Mouse (Mus musculus) hindbrain, embryonic 15.5 days (tissue): ENCODE results near the gene Mgrn1. TPM values are rescaled to one million over a fixed set of nuclear protein-coding genes. Genes with fewer than 3 reads are reported as not detected.

Experiments used
- ATAC-seq: fragments of 200-750 bp; cut with Nextera tagmentation; 2 replicates; pipeline ENCODE4 v1.8.0; 2017; ENCODE audit warnings: low read depth, moderate number of reproducible peaks, moderate TSS enrichment; ENCODE audit not compliant: low FRiP score
- H3K27ac ChIP-seq: fragments of 300-500 bp; sonication (generic); replicated peaks from 2 replicates; pipeline ENCODE4 v1.5.1; 2015; ENCODE audit warnings: mild to moderate bottlenecking, inconsistent platforms
- H3K27me3 ChIP-seq: fragments of 300-500 bp; sonication (generic); 2 replicates; pipeline ENCODE4 v1.6.1; 2015; ENCODE audit warnings: control low read depth, inconsistent platforms
- H3K36me3 ChIP-seq: fragments of 300-500 bp; sonication (generic); 2 replicates; pipeline ENCODE4 v1.6.1; 2015; ENCODE audit warnings: control low read depth, inconsistent platforms
- H3K4me1 ChIP-seq: fragments of 300-500 bp; sonication (generic); replicated peaks from 2 replicates; pipeline ENCODE4 v1.6.1; 2015; ENCODE audit warnings: control low read depth, inconsistent platforms
- H3K4me2 ChIP-seq: fragments of 300-500 bp; sonication (generic); 2 replicates; pipeline ENCODE4 v1.6.1; 2015; ENCODE audit warnings: moderate library complexity, mild to moderate bottlenecking, inconsistent platforms
- H3K4me3 ChIP-seq: fragments of 300-500 bp; sonication (generic); 2 replicates; pipeline ENCODE4 v1.5.1; 2015; ENCODE audit warnings: mild to moderate bottlenecking, inconsistent platforms
- H3K9ac ChIP-seq: fragments of 300-500 bp; sonication (generic); 2 replicates; pipeline ENCODE4 v1.6.1; 2015; ENCODE audit warnings: inconsistent platforms
- H3K9me3 ChIP-seq: fragments of 300-500 bp; sonication (generic); 2 replicates; pipeline ENCODE4 v1.6.1; 2016; ENCODE audit warnings: control low read depth, inconsistent platforms
- WGBS: fragments of 180-500 bp; shearing (Covaris S2); methylation state at CpG from one replicate; pipeline ENCODE4 v1.1.7; 2015; 5-methylcytosine and 5-hydroxymethylcytosine counted together
- polyA plus RNA-seq: library from polyadenylated mRNA; unstranded; fragments of >200 nt; fragmentation: Nextera tagmentation; extraction: Ambion mirVana; gene quantifications from 2 replicates; pipeline ENCODE4 v1.2.1, GENCODE M21; 2015

Gene Mgrn1
- polyA plus RNA-seq, 1 experiment from 2014 or later, result 126 TPM

DNA sequence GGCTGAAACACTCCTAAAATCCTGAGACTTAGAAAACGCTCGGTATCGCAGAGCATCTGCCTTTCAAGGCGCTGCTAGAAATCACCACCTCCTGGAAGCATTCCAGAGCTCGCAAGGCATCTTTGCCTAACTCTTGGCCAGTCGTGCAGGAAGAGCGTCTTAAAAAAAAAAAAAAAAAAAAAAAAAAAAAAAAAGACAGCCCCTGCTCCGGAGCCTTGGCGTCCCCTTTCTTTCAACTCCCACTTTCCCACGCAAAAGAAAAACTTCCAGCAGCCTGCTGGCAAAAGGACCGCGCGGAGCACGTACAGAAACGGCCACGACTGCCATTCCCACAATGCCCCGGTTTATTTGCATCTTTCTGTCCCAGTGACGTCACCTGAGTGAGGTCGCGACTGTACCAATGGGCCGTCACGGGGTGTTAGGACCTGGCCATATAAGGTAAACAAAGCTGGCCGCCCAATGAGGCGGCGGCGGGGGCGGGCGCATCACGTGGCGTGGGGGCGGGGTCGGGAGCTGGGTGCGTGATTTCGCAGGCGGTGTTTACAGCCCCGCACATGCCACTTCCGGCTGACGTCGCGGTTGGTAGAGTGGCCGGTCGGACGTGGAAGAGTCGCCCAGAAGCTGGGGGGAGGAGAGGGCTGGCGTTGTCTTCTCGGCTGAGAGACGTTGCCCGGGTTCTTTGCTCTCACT is 5.8 kb upstream of the Mgrn1 start, which contains the start of gene Ubald1:
Gene Ubald1, minus strand, starts transcription at position 180 of the 690 bp plus-strand sequence.
- Histone ChIP-seq H3K9ac (peak within 1 kb of the TSS; percentile 68), H3K27ac (peak within 1 kb of the TSS; percentile 98), H3K27me3 (no peaks in the 10 kb centered on the region), H3K9me3 (no peaks in the 10 kb centered on the region), H3K4me1 (peaks cover 48% of the 10 kb centered on the region), H3K4me2 (peak within 1 kb of the TSS; percentile 65), H3K36me3 (no peaks in the 10 kb centered on the region), H3K4me3 (peak within 1 kb of the TSS; percentile 81)
- ATAC-seq, result peak; percentile 91
- WGBS, result under 1% methylated on average over 48 of the region's 48 CpGs

DNA sequence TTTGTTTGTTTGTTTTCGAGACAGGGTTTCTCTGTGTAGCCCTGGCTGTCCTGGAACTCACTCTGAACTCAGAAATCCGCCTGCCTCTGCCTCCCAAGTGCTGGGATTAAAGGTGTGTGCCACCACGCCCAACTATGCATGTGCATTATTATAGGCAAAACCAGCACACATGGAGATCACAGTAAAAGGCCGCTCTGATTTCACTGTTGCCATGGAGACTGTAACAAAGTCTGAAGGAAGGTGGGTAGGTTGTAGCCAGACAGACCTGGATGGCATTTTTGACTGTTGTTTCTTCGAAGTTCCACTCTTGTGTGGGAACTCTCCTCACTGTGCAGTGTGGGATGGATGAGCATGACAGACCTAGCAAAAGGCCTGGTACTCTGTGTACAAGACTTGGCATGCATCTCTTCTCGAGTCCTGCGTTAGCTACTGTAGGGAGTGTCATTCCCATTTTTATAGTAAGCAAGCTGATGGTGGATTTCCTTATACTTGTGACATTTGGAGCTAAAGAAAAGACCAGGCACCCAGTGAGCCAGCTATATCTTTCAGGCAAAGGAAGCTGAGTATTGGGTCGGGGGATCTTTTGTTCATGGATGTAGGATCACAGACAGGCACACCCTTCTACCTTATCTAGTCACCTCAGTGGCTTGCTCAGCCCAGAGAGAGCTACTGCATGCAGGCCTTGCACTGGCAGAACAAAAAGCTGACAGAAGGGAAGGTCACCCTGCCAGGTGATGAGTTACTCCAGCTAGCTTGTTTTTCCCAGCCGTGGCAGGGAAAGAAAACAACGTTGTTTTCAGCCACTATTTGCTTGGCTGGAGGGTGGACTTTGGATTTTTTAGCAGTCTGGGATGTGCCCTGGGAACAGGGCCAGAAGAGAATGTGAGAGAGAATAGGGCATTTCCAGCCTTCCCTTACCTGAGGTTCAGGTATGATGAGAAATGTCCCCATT is 4.4 kb upstream of the Mgrn1 start:
- peak overlapping the region; percentile 56 for H3K9ac ChIP-seq
- H3K27me3 ChIP-seq, result no peaks in the 10 kb centered on the region
- peak overlapping the region; percentile 98 for H3K27ac ChIP-seq
- H3K4me1 ChIP-seq, result peaks cover 35% of the 10 kb centered on the region
- peak overlapping the region; percentile 65 for H3K4me2 ChIP-seq
- WGBS, result 74% methylated on average over 10 of the region's 10 CpGs
- no peaks in the 10 kb centered on the region for H3K9me3 ChIP-seq
- H3K36me3 ChIP-seq, result no peaks in the 10 kb centered on the region
- peak overlapping the region; percentile 81 for H3K4me3 ChIP-seq
- ATAC-seq, result no peak

DNA sequence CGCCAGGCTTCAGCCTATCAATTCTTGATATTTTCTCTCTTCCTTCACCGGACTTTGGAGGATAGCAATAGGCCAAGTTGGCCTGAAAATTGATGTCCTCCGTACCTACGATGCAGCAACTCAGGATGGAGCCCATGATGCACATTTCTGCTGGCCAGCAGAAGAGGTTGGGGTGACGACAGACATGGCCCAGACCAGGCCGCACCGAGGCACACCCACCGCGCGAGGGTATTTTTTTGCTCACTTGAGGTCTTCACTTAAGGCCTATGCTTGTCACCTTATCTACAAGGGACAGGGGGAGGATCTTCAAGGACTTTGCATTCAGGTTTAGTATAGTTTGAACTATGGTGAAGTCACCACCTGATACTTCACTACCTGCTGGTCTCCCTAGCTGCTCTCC is 1.1 kb upstream of the Mgrn1 start:
- Histone ChIP-seq H3K27ac (peak overlapping the region; percentile 92; the same call in 1 of the 2 replicates), H3K4me3 (no peak overlapping the region), H3K36me3 (no peaks in the 10 kb centered on the region), H3K9me3 (no peaks in the 10 kb centered on the region), H3K4me2 (peak overlapping the region; percentile 84; the same call in 1 of the 2 replicates), H3K4me1 (peaks cover 47% of the 10 kb centered on the region), H3K27me3 (no peaks in the 10 kb centered on the region), H3K9ac (no peak overlapping the region)
- no peak for ATAC-seq
- WGBS, result 92% methylated on average over 10 of the region's 10 CpGs

DNA sequence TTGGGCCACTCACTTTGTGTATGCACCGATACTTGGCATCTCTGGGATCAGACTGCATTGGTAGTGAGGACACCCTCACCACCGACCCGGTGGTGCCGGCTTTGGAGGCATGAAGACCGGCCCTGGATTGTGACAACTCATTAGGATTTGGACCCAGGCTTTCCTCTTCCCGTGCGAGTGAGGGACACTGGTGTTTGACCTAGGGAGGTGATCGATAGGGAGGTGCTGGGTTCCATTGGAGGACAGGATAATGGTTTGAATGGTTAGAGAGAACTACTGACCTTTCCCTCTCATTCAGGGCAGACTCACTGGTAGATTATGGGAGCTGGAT is 606 bp downstream of the Mgrn1 start:
- Histone ChIP-seq H3K4me3 (peak overlapping the region; percentile 77), H3K9ac (peak overlapping the region; percentile 85), H3K4me1 (peaks cover 51% of the 10 kb centered on the region), H3K27ac (peak overlapping the region; percentile 92), H3K27me3 (no peaks in the 10 kb centered on the region), H3K36me3 (no peaks in the 10 kb centered on the region), H3K9me3 (no peaks in the 10 kb centered on the region), H3K4me2 (peak overlapping the region; percentile 84)
- WGBS, result 1% methylated on average over 8 of the region's 8 CpGs
- no peak for ATAC-seq

DNA sequence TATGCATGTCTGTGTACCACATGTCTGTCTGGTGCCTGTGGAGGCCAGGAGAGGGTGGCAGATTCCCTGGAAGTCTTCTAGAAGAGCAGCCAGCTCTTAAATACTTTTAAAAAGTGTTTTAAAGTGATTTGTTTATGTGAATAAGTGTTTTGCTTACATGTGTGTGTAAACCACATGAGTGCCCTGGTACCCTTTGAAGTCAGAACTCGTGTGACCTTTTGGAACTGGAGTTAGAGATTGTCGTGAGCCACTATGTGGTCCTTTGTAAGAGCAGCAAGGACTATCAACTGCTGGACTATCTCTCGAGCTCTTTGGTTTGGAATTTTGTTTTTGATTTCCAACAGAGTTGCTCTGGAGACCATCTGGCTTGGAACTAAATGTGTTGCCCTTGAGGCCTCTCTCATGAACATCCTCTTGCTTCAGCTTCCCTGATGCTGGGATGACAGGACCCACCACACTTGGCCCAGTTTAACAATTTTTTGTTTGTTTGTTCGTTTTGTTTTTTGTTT is 4.2 kb downstream of the Mgrn1 start:
- H3K36me3 ChIP-seq, result peaks cover 3% of the 10 kb centered on the region; the same call in 1 of the 2 replicates

DNA sequence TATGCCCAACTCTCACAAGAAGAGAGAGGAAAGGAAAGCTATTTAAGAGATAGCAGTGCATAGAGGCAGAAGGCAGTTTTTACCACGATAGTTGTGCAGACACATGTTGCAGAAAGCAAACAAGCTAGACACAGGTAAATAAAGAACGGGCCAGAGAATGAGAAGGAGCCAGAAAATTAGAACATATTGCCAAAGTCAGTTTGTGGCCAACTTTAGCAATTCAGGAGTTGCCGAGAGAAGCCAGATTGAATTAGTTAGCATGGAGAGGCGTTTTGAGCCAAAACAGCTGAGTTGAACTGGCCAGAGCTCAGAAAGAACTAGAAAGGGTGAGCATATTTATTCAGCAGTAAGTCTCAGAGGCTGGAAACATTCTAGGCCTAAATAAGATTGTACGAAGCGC is 6.1 kb downstream of the Mgrn1 start:
- Histone ChIP-seq H3K9me3 (no peaks in the 10 kb centered on the region), H3K27me3 (no peaks in the 10 kb centered on the region), H3K27ac (no peak overlapping the region), H3K4me1 (peaks cover 38% of the 10 kb centered on the region), H3K9ac (no peak overlapping the region), H3K4me2 (no peak overlapping the region), H3K4me3 (no peak overlapping the region), H3K36me3 (peaks cover 3% of the 10 kb centered on the region; the same call in 1 of the 2 replicates)
- no peak for ATAC-seq
- 86% methylated on average over 6 of the region's 6 CpGs for WGBS

More for the DNA sequence above, 4.2 kb downstream of the Mgrn1 start:
- H3K4me2 ChIP-seq, result no peak overlapping the region
- no peaks in the 10 kb centered on the region for H3K27me3 ChIP-seq
- no peak overlapping the region for H3K27ac ChIP-seq
- no peak for ATAC-seq
- 72% methylated on average over 4 of the region's 4 CpGs for WGBS
- no peaks in the 10 kb centered on the region for H3K9me3 ChIP-seq
- peaks cover 44% of the 10 kb centered on the region for H3K4me1 ChIP-seq
- H3K9ac ChIP-seq, result no peak overlapping the region
- no peak overlapping the region for H3K4me3 ChIP-seq

DNA sequence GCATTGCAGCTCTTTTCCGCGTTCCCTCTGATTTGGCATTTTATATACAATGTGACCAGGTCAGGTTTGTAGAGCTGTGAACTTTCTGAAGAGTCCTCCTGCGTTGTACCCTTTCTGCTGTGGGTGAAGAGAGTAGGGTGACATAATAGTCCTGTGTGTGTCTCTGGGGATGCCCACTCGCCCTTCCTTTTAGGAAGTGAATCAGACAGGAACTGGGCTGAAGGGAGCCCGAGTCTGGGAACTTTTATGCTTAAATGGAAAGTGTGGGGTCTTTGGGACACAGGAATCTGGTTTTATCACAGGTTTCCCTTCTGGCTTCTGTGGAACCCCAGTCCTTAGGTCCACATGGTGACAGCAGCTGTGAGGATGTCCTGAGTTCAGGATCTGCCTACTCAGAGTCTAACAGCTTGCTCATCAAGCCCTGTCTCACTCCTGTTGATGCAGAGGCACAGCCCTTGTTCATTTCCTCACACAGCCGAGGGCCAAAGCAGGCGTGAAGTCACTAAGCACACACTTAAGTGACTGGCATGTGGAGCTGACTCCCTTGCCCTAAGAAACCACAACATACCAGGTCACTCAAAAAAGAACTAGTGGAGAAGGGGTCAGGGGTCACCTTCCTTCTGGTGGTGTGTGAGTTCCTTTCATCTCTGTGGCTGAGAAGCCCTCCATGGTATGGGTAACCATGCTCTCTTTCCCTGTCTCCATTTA is 8.3 kb downstream of the Mgrn1 start:
- WGBS, result 81% methylated on average over 7 of the region's 7 CpGs
- Histone ChIP-seq H3K4me1 (peaks cover 17% of the 10 kb centered on the region; the same call in 1 of the 2 replicates), H3K27ac (no peak overlapping the region), H3K4me2 (no peak overlapping the region), H3K27me3 (no peaks in the 10 kb centered on the region), H3K9me3 (no peaks in the 10 kb centered on the region), H3K9ac (no peak overlapping the region), H3K36me3 (peaks cover 3% of the 10 kb centered on the region; the same call in 1 of the 2 replicates), H3K4me3 (no peak overlapping the region)
- ATAC-seq, result no peak

DNA sequence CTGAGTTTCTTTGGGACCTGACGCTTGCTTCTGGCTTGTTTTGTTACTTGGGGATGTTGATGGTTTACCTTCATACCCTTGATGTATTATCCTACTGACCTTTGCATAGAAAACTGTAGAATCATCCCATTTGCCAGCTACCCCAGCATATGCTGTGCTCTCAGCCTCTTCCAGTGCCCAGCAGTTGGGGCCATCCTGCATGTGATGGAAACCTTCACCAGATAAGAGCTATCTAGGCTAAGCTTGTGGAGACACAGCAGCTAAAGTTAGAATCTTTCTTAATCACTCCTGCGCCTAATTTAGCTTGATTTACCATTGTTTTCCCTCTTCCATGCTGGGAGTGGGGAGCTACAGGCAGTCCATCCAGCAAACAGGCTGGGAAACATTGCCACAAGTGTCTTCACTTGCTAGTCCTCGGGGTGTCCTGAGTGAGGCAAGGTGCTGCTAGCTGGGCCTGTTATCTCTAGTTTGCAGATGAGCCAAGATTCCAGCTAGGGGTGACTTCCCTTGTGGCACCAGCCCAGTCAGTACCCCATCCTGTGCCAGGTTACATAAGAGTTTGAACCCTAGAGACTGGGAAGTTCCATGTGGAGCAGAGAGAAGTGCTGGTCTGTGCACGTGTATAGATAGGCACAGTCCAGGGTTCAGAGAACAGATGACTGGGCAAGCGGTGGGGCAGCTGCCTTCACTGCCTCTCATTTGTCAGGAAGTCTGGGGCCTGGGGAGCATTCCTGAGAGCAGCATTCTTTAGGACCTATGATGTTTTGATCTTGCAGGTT is 10.4 kb downstream of the Mgrn1 start:
- Histone ChIP-seq H3K27me3 (no peaks in the 10 kb centered on the region), H3K4me2 (no peak overlapping the region), H3K27ac (no peak overlapping the region), H3K4me1 (no peaks in the 10 kb centered on the region; the same call in 1 of the 2 replicates), H3K36me3 (peaks cover 3% of the 10 kb centered on the region; the same call in 1 of the 2 replicates), H3K9ac (no peak overlapping the region), H3K4me3 (no peak overlapping the region), H3K9me3 (no peaks in the 10 kb centered on the region)
- 82% methylated on average over 5 of the region's 5 CpGs for WGBS
- no peak for ATAC-seq

DNA sequence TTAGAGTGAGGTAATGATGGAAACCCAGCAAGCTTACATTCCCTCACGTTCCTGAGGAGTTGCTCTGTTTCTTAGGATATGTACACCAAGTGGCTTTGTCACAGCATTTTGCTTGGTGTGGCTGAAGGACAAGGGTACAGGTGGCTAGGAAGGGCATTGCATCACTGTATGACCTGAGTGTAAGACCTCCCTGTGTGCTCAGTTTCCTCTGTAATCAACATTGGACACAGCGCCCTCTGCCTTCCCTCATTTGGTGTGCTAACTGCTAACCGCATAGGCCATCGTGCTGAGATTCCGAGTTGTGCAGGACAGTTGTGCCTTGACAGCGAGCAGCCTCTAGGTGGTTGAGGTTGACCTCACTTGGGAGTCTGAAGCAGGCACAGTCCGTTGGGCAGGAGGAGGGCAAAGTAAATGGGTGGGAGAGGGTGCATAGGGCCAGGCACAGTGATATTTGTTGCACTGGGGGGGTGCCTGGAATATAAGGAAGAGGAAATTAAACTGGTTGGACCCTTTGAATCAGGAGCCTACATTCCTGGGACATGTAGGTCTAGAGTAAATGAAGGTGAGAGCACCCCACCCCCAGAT is 11.2 kb downstream of the Mgrn1 start:
- H3K27ac ChIP-seq, result no peak overlapping the region
- peaks cover 3% of the 10 kb centered on the region; the same call in 1 of the 2 replicates for H3K36me3 ChIP-seq
- H3K27me3 ChIP-seq, result no peaks in the 10 kb centered on the region
- H3K9ac ChIP-seq, result no peak overlapping the region
- 57% methylated on average over 7 of the region's 7 CpGs for WGBS
- no peaks in the 10 kb centered on the region for H3K9me3 ChIP-seq
- no peak overlapping the region for H3K4me2 ChIP-seq
- H3K4me1 ChIP-seq, result no peaks in the 10 kb centered on the region; the same call in 1 of the 2 replicates
- H3K4me3 ChIP-seq, result no peak overlapping the region
- ATAC-seq, result no peak

DNA sequence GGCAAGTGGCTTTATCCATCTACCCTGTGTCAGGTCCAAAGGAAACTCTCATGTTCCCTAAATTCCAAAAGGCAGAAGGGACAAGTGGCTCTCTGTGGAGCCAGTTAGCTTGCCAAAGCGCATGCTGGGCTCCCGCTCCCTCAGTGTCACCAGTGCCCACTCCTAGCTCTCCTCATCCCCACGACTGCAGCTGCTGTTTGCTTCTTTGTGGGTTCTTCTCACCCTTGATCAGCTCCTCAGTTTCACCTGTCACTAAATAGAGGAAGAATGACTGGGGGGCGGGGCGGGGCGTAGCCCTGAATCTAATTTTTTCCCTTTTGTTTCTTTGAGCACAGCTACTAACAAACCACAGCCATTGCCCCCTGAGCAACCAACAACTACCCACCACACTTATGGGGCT is 12.8 kb downstream of the Mgrn1 start:
- Histone ChIP-seq H3K27ac (no peak overlapping the region), H3K9me3 (no peaks in the 10 kb centered on the region), H3K36me3 (no peaks in the 10 kb centered on the region), H3K9ac (no peak overlapping the region), H3K4me1 (no peaks in the 10 kb centered on the region; the same call in none of the 2 replicates), H3K27me3 (no peaks in the 10 kb centered on the region), H3K4me3 (no peak overlapping the region), H3K4me2 (no peak overlapping the region)
- ATAC-seq, result no peak
- 82% methylated on average over 6 of the region's 6 CpGs for WGBS

DNA sequence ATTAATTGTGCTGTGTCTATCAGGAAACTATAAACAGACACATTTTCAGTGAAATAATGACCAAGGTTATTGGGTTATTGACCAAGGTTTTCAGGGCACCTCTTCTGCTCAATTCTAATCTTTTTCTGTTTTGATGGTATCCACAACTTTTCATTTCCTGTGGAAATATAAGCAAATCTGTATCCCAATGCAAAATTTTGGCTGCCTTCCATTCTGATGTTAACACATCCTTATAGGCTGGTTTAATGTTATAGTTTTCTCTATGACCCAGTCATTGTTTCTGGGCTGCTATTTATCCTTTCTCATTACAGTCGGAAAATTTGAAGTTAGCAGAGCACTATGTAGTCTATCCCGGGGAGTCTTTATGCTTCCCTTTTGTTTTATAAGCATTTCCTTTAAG is 13.7 kb downstream of the Mgrn1 start:
- WGBS, result 85% methylated on average over 2 of the region's 2 CpGs

More for the DNA sequence above, 13.7 kb downstream of the Mgrn1 start:
- Histone ChIP-seq H3K36me3 (no peaks in the 10 kb centered on the region), H3K4me3 (no peak overlapping the region), H3K9me3 (no peaks in the 10 kb centered on the region), H3K27me3 (no peaks in the 10 kb centered on the region), H3K4me2 (no peak overlapping the region), H3K27ac (no peak overlapping the region), H3K4me1 (no peaks in the 10 kb centered on the region; the same call in none of the 2 replicates), H3K9ac (no peak overlapping the region)
- ATAC-seq, result no peak
